Mouse (Mus musculus) 3T3-L1 (cell line): ENCODE measurements around the gene Vmn2r61.

ENCODE experiments used
- DNase-seq: peaks from one replicate; pipeline ENCODE4 v3.0.0-alpha.2; 2015; ENCODE audit warnings: low read depth, low spot score

The Vmn2r61 gene

GRCm38 (mm10) chr7:42259753-42260152 is at the start of gene Vmn2r61:
Vmn2r61 (plus strand) TSS chr7:42260053.
- no peak for DNase-seq
